Mouse (Mus musculus) activated CD4-positive, CD25-positive, alpha-beta regulatory T cell, adult 4 months (primary cell): ENCODE data around the gene Crtc3. TPM values are rescaled to one million over a fixed set of nuclear protein-coding genes. Genes with fewer than 3 reads are reported as not detected.

Source experiments
- ATAC-seq: one replicate; pipeline ENCODE4 v1.8.0; 2017
- polyA plus RNA-seq, 2 experiments: library from polyadenylated mRNA; unstranded; fragments of 100-300 nt; shearing (Covaris generic); gene quantifications; one replicate each; pipeline ENCODE4 v1.2.1; 2017

Crtc3 gene
- polyA plus RNA-seq, 2 experiments from 2014 or later: 16.6 to 17.1 TPM

DNA sequence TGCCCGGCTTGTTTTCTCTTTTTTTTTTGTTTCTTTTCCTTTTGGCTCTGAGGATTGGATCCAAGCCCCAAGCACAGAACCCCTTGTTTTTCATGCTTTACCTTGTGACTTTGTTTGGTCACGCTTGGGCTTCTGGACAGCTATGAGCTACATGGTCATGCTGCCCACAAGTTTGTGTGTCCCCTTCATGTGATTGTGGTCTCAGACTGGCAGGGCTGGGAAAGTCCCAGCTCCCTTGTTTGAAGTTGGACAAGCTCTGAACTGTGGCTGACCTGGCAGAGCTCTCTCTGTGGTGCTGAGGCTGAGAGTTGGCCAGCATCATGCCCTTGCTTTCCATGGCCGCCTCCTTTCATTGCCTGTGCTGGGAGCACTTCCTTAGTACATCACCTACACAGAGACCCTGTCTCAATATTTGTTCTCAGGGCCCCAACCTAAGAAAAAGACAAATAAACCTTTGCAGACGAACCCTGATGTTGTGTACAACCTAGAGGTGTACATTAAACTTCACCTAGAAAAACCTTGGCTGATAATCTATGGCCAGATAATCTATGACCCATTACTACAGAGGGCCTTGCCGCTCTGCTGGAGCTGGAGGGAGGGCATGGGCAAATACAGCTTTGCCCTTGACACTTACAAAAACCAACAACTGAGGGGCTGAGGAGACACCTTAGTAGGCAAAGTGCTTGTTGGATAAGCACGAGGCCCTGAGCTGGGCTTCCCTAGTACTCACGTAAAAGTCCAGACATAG lies 140.0 kb downstream of the Crtc3 start:
- no peak for ATAC-seq

DNA sequence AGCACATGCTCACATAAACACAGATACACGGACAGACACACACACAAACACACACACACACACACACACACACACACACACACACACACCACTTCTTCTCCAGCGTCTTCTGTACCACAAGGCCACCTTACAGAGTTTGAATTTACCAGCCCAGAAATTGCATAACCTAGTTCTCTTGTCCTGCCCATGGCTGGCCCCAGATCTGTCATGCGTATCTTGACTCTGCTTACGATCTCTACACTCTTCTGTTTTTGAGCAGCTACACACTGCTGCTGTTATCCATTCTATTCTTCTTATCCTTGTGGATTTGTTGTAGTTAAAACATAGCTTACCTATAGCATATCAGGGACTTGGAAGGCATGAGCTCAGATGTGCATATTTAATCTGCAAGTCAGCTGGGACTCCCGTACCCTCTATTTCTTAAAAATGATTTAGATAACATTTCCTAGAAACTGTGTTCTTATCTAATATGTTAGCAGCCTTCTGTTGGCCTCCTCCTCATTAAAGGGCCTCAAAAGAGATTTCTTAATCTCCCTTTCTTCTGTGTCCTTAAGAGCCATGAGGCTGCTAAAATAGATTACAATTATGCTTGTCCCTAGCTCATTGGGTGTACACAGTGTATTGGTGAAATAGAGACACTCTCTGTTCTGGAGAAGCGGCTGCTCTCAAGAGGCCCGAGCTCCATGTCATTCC lies 146.4 kb downstream of the Crtc3 start:
- ATAC-seq: no peak

DNA sequence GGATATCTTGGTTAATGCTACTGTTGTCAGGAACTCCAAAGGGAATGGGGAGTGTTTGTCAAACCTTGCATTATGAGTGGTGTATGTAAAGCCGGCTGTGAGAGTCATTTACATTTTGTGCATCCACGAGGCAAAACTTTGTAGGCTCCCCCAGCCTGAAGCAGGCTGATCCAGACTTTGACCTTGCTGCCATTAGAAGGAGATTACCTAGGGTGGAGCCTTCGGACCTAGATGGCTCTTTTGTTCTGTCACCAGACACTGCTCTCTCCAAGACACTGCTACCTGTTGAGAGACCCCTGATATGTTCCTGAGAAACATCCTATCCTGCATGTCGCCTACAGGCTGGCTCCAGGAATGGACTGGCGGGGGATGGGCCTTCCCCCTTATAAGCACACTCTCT lies 149.1 kb downstream of the Crtc3 start:
- no peak for ATAC-seq

Other genes with a start within 250 kb of the Crtc3 start
- 1 to 10 TPM; 7.6 to 8.5 TPM for gene Blm, start 153.8 kb downstream of the Crtc3 start, polyA plus RNA-seq
- 100 to 1,000 TPM; 203 to 267 TPM for gene Iqgap1, start 137.1 kb upstream of the Crtc3 start, polyA plus RNA-seq
- 1 to 10 TPM; 3.0 to 3.3 TPM for gene Zscan2, start 172.0 kb upstream of the Crtc3 start, polyA plus RNA-seq
- gene Wdr73, start 212.4 kb upstream of the Crtc3 start, polyA plus RNA-seq: 10 to 100 TPM; 22.5 to 27.1 TPM
- gene Nmb, start 216.2 kb upstream of the Crtc3 start, polyA plus RNA-seq: 10 to 100 TPM; 58.7 to 67.5 TPM